Mouse (Mus musculus) 3T3-L1 (cell line): ENCODE measurements around the gene Sdhaf2.
"Not testable (repeated sequence)": the region's sequence is repeated elsewhere in the genome, so short reads cannot be mapped to it uniquely, and the experiment has no call there.

Source experiments
- DNase-seq: peaks from one replicate; pipeline ENCODE4 v3.0.0-alpha.2; 2015; ENCODE audit warnings: low read depth, low spot score

Gene Sdhaf2

GRCm38 (mm10) chr19:10525910-10526309 lies at the start of gene Sdhaf2:
Gene Sdhaf2 (minus strand): TSS chr19:10526142.
- DNase-seq = peak; percentile 89

- DNase-seq = peak; percentile 78
Measured at GRCm38 (mm10) chr19:10569627-10570026, 43.7 kb upstream of the Sdhaf2 start.

GRCm38 (mm10) chr19:10565217-10565616 lies 39.3 kb upstream of the Sdhaf2 start:
- DNase-seq = peak; percentile 65

- no peak for DNase-seq
Measured at GRCm38 (mm10) chr19:10564278-10564677, 38.3 kb upstream of the Sdhaf2 start.

DNA sequence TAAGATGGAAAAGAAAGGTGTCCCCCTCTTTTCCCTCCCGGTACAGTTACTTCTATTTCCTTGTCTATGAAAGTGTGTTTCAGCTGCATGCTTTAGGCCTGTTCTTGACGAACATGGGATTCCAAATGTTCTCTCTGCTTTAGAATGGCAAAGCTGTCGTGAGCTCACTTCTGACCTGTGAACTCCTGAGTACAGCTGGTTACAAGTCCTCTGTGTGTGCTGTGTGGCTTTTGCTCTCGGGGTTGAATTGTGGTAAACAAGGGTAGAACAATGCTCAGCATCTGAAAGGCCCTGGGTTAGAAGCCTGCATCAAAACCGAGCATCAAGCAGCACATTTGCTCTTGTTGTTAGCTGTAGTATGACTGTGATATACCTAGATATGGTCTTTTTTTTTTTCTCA lies 36.4 kb upstream of the Sdhaf2 start:
- peak; percentile 59 for DNase-seq

GRCm38 (mm10) chr19:10561558-10562314 lies 35.8 kb upstream of the Sdhaf2 start:
- peak; percentile 97 for DNase-seq

GRCm38 (mm10) chr19:10560108-10560507 lies 34.2 kb upstream of the Sdhaf2 start:
- peak; percentile 93 for DNase-seq

- not testable (repeated sequence) for DNase-seq
Measured at GRCm38 (mm10) chr19:10557837-10558375, 32.0 kb upstream of the Sdhaf2 start.

GRCm38 (mm10) chr19:10557430-10557829 lies 31.5 kb upstream of the Sdhaf2 start:
- DNase-seq = no peak

- DNase-seq = no peak
Measured at GRCm38 (mm10) chr19:10557001-10557400, 31.1 kb upstream of the Sdhaf2 start.

DNA sequence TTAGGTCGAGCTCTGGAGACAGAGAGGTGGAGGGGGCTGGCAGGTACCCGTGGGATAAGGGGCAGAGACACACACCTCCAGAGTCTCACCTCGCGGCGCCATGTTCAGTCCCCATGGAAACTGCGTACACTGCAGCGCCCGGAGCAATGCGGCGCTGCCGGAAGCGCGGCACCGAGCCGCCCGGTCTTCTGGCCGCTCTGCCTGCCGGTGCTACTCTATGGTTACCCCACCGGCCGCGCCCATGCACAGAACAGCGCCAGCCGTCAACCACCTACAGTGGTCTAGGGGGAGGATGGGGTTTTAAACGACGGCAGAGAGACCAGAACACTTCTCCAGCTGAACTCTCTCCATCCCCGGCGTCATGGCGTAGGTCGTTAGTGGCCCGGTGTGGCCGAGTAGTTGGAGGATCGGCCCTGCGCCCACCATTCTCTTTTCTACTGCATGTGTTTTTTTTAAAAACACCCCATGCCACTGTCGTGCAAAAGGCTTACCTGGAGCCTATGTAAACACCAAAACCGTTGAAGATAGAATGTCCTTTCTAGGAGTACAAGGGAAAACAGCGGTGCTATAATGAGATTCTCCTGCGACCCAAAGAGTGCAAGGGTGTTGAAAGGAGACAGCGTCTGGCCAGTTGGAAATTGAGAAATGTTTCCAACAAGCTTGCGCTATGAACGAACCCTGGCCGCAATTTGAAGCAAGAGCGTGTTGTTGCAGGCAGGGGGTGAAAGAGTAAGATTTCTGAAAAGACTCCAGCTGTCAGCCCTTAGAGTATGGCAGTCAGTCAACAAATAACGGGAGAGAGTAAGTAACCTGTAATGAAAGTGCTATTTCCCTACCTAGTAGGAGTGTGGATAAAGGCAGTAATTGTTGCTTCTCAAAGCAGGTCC lies 29.9 kb upstream of the Sdhaf2 start, which contains the start of gene Tmem216:
TSS of gene Tmem216 (minus strand) at position 615 of the 887 bp plus-strand sequence.
- DNase-seq = peak; percentile 78

DNA sequence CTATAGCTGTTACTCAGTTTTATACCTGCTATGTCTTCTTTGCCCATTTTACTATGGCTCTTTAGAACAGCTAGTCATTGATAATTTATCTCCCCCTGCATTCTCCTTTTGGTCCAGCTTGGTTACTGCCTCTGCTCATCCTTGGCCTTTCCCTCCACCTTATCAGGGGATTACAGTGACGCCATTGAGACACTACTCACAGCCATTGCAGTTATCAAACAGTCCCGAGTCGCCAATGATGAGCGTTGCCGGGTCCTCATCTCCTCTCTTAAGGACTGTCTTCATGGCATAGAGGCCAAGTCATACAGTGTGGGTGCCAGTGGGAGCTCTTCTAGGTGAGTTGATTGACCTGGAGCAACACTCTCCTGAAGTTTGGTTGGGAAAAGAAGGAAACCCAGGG lies 13.5 kb upstream of the Sdhaf2 start:
- DNase-seq = no peak

DNA sequence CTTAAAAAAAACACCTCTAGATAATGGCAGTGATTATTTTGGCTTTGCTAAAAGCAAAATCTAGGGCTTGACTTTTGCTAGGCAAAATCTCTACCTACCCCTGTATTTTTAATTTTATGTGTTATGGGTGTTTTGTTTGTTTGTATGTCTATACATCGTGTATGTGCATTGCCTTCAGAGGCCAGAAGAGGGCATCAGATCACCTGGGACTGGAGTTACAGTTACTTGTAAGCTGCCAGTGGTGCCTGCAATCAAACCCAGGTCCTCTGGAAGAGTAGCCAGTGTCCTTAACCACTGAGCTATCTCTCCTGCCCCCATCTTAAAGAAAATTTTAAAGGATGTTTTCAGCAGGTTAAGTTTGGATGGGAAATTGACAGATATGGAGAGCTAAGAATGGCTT lies 4.1 kb upstream of the Sdhaf2 start:
- peak; percentile 40 for DNase-seq

DNA sequence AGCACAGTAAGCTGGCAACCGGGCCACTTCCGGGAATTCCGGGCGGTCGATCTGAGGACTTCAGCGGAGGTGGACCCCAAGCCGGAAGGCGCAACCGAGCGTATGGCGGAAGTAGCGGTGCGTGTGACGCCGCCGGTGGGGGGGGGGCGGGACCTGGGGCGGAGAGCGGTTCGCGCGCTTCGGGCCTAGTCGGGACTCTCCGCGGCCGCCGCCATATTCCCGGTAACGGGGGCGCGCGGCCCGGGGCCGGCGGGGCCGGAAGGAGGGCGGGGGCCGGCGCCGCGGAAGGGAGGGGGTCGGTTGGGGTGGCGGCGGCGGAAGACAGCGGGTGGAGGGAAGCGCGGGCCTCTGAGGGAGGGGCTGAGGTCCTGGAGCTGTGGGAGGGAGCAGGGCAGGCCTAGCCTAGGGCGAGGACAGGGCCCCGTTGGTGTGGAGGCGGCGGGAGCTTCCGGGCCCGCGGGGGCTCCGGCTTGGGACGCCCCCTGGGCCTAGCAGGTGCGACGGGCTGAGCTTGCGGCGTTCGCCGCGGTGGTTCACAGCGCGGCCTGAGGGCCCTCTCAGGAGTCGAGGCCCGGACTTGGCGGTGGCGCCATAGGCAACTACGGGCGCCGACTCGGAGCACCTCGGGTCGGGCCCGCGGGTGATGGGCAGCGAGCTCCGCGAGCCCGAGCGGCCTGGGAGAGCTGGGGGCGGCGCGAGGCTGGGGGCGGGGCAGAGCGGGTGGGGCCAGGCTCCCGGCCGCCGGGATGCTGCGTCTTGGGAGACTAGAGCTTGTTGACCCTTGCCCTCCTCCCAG lies 638 bp downstream of the Sdhaf2 start, which contains the start of gene Cpsf7:
TSS of gene Cpsf7 (plus strand) at position 161 of the 796 bp plus-strand sequence.
- DNase-seq = peak; percentile 95

GRCm38 (mm10) chr19:10524784-10525105 lies 1.2 kb downstream of the Sdhaf2 start:
- DNase-seq = no peak

- DNase-seq = no peak
Measured at GRCm38 (mm10) chr19:10523483-10524080, 2.4 kb downstream of the Sdhaf2 start.

- no peak for DNase-seq
Measured at GRCm38 (mm10) chr19:10521926-10522325, 4.0 kb downstream of the Sdhaf2 start.

GRCm38 (mm10) chr19:10520355-10520754 lies 5.6 kb downstream of the Sdhaf2 start:
- DNase-seq = peak; percentile 77

DNA sequence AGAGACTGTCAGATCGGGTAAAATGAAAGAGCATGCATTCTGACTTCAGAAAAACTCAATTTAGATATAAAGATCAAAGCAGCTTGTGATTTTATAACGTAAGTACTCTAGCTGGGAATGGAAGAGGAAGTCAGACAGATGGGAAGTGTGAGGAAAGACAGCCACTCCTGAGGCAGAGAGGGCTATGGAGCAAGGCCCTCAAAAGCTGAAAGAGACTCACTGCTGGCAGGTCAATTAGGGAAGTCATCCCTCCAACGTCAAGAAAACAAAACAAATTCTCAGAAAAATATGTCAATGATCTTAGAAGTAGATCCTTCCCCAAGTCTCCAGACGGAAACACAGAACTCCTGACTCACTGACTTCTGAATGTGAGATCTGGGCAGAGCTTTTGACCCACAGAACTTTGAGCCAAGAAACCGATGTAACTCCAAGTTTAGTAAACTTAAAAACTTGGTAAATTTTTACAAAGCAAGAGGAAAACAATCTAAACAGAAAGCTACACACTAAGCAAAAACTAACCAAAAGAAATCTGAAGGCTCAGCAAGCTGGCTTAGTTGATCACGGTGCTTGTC lies 15.1 kb downstream of the Sdhaf2 start:
- DNase-seq = no peak

GRCm38 (mm10) chr19:10502571-10502970 lies 23.4 kb downstream of the Sdhaf2 start:
- peak; percentile 69 for DNase-seq

- DNase-seq = no peak
Measured at GRCm38 (mm10) chr19:10500581-10500980, 25.4 kb downstream of the Sdhaf2 start.
